Mouse (Mus musculus): ENCODE data around the gene Car5a. TPM values are rescaled to one million over a fixed set of nuclear protein-coding genes. Genes with fewer than 3 reads are reported as not detected.

The Car5a gene
- polyA plus RNA-seq, 1 experiment from 2014 or later = 0.51 TPM

DNA sequence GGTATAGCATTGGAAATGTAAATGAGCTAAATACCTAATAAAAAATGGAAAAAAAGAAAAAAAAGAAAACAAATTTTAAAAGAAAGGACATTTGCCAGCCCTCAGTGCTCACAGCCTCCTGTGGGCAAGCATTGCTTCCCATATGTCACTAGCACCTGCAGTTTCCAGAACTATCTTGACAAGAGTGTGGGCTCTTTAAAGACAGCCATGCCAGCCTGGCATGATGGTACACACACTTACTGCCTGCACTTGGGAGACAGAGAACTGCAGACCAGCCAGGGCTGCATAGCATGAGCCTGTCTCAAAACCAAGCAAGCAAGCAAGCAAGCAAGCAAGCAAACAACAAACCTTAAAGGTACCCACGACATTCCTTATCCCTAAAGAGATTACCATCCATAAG is 39.3 kb downstream of the Car5a start:
- peak overlapping the region; percentile 76 for H3K4me3 ChIP-seq (replicated peaks)
- peak overlapping the region; percentile 97 for H3K4me2 ChIP-seq
- H3K36me3 ChIP-seq = no peaks in the 10 kb centered on the region
- H3K4me1 ChIP-seq (replicated peaks) = peaks cover 36% of the 10 kb centered on the region
- no peaks in the 10 kb centered on the region for H3K9me3 ChIP-seq
- peaks cover 26% of the 10 kb centered on the region for H3K27me3 ChIP-seq
- 50% methylated on average over 1 of the region's 1 CpGs for WGBS
- no peak for ATAC-seq (ENCODE audit: insufficient number of reproducible peaks, insufficient read depth, low FRiP score, low TSS enrichment, low read depth)
- no peak overlapping the region for H3K27ac ChIP-seq
- H3K9ac ChIP-seq (replicated peaks) = peak overlapping the region; percentile 34; the same call in 1 of the 2 replicates

DNA sequence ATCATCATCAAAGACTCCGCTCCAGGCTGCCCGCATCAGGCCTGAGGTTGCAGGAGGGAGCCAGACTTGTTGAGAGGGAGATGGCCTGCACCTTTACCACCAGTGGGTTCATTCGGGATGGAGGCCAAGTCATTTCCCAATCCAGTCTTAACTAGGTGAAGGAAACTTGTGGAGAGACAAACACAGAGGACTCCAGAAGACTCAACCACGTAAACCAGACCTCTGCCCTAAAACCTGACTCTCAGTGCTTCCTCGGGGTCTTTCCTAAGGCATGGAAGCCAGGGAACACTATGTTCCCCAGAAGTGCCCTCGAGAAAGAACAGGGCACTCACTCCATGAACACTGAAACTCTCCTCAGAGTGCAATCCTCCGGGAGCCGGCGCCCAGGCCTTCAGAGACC is 39.7 kb downstream of the Car5a start:
- Histone ChIP-seq H3K9me3 (no peaks in the 10 kb centered on the region), H3K27me3 (peaks cover 26% of the 10 kb centered on the region), H3K4me1 (replicated peaks) (peaks cover 36% of the 10 kb centered on the region), H3K9ac (replicated peaks) (no peak overlapping the region), H3K4me2 (no peak overlapping the region), H3K27ac (no peak overlapping the region), H3K4me3 (replicated peaks) (no peak overlapping the region), H3K36me3 (no peaks in the 10 kb centered on the region)
- WGBS = 81% methylated on average over 9 of the region's 9 CpGs
- no peak for ATAC-seq (ENCODE audit: insufficient number of reproducible peaks, insufficient read depth, low FRiP score, low TSS enrichment, low read depth)

DNA sequence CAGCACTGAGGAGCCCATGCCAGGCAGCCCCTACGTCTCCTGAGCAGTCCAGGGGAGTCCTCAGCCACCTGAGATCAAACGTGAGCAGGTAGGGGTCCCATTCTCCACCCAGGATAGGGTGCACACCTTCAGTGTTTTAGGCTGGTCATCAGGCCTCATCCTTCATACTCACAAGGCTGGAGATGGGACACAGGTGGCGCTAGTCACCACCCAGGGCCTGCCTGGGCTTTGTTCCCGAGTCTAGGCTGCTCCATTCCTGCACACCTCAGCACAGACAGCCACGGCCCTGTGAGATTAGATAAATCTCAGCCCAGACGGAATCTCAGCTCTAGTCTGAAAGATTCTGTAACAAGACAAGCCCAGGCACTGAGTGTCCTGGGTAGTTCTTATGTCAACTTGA is 40.7 kb downstream of the Car5a start:
- no peaks in the 10 kb centered on the region for H3K9me3 ChIP-seq
- H3K4me2 ChIP-seq = no peak overlapping the region
- H3K4me1 ChIP-seq (replicated peaks) = peaks cover 44% of the 10 kb centered on the region
- H3K9ac ChIP-seq (replicated peaks) = no peak overlapping the region
- peaks cover 21% of the 10 kb centered on the region for H3K27me3 ChIP-seq
- no peak overlapping the region for H3K4me3 ChIP-seq (replicated peaks)
- no peaks in the 10 kb centered on the region for H3K36me3 ChIP-seq
- ATAC-seq (ENCODE audit: insufficient number of reproducible peaks, insufficient read depth, low FRiP score, low TSS enrichment, low read depth) = no peak
- WGBS = 68% methylated on average over 6 of the region's 6 CpGs
- no peak overlapping the region for H3K27ac ChIP-seq

DNA sequence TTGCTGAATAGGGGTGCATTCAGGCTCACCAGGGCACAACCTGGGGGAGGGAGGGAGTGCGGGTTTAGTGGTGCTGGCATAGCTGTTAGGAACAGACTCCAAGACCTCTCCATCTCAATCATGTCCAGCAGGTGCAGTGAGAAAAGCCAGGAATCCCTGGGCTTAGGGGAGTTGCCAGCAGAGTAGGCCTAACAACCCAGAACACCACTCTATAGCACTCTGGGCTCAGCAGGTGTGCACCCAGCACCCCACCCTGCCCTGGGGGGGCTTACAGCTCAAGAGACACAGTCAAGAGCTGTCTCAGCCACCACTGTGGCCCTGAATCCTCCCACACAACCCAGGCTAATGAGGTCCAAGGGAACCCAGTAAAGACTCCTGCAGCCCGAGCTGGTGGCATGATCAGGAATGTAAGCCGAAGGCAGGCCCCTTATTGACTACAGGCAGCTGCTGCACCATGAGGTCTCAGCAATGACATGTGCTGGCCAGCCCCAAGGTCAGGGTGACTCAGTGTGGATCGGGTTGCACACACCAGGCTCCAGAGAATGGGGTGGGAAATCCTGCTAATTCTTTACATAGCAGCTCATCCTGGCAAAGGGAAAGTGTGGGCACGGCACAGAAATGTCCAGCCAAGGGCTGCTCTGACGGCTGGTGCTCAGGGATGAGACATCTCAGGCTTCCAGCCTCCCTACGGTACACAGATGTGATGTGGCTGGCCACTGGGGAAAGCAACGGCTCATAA is 43.0 kb downstream of the Car5a start:
- no peak overlapping the region for H3K4me2 ChIP-seq
- ATAC-seq (ENCODE audit: insufficient number of reproducible peaks, insufficient read depth, low FRiP score, low TSS enrichment, low read depth) = peak; percentile 14; the same call in 1 of the 2 replicates
- 44% methylated on average over 8 of the region's 8 CpGs for WGBS
- H3K4me3 ChIP-seq (replicated peaks) = no peak overlapping the region
- peaks cover 55% of the 10 kb centered on the region for H3K4me1 ChIP-seq (replicated peaks)
- no peaks in the 10 kb centered on the region for H3K9me3 ChIP-seq
- H3K27me3 ChIP-seq = peaks cover 5% of the 10 kb centered on the region; the same call in 1 of the 2 replicates
- H3K27ac ChIP-seq = 0 out of 2 replicates have a peak overlapping the region, but pooled peaks have one; percentile 29
- H3K9ac ChIP-seq (replicated peaks) = peak overlapping the region; percentile 23; the same call in 1 of the 2 replicates
- H3K36me3 ChIP-seq = no peaks in the 10 kb centered on the region

DNA sequence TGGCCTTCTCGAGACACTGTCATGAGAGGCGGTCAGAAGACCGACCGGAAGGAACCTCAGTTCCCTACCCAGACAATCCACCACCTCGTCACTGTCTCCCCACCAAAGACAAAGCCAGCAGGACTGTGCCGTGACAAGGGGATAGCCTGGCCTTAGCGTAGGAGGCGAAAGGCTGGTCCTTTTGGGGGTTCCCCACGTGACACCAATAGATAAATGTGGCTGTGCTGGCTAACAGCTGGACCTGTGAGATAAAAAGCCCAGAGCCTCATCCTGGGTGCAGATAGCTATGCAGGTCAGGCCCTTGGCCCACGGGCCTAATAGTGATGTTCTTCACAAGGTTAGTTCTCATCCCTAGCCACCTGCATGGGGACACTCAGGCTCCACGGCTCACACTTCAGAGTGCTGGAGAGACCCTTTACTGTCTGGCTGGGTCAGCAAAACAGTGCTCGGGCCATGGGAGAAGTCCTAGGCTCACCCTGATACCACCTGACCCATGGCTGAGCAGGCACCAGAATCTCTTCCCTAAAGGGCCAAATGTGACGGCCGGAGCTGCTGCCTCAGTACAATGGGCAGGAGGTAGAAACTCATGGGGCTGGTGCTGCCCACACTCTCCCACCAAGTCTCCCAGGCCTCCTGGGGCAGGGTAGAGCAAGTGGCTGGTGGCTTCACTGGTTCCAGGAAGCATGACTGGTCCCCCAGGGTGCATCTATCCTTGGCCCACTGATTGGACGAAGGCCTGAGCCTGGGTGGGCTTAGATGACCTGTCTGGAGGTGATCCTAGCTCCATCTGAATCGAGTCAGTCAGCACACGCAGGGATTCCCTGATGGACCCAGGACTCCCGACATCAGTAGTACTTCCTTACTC is 45.3 kb downstream of the Car5a start:
- Histone ChIP-seq H3K4me3 (replicated peaks) (no peak overlapping the region), H3K27me3 (no peaks in the 10 kb centered on the region), H3K4me1 (replicated peaks) (peaks cover 41% of the 10 kb centered on the region), H3K9ac (replicated peaks) (no peak overlapping the region), H3K4me2 (no peak overlapping the region), H3K9me3 (no peaks in the 10 kb centered on the region), H3K36me3 (no peaks in the 10 kb centered on the region), H3K27ac (peak overlapping the region; percentile 80)
- ATAC-seq (ENCODE audit: insufficient number of reproducible peaks, insufficient read depth, low FRiP score, low TSS enrichment, low read depth) = no peak
- WGBS = 85% methylated on average over 18 of the region's 18 CpGs

DNA sequence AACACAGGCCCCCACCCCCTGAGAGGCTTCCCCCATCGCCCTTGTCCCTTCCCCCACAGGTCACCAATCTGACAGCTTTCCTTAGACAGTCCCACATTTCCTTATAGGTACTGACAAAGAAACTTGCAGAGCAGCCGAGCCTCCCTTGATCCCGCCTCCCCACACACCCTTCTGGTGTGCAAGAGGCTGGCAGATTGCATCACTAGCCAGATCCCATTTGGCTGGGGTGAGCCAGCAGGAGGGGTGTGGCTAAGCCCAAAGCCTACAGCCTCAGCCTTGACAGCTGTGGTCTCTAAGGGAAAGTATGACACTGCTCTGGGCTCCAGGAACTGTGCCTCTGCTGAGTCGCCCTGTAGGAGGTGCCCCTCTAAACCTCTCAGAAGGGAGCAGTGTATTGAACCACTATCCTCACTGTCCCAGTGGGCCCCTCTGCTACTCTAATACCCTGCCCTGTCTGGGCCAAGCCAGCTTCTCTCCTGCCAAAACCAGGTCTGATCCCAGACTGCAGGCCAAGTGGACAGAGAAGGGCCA is 46.2 kb downstream of the Car5a start:
- Histone ChIP-seq H3K4me1 (replicated peaks) (peaks cover 41% of the 10 kb centered on the region), H3K4me2 (peak overlapping the region; percentile 41), H3K36me3 (peaks cover 4% of the 10 kb centered on the region; the same call in 1 of the 2 replicates), H3K9ac (replicated peaks) (0 out of 2 replicates have a peak overlapping the region, but pooled peaks have one; percentile 19), H3K9me3 (no peaks in the 10 kb centered on the region), H3K4me3 (replicated peaks) (no peak overlapping the region), H3K27ac (peak overlapping the region; percentile 80), H3K27me3 (no peaks in the 10 kb centered on the region)
- 4% methylated on average over 4 of the region's 4 CpGs for whole genome bisulfite sequencing
- ATAC-seq (ENCODE audit: insufficient number of reproducible peaks, insufficient read depth, low FRiP score, low TSS enrichment, low read depth) = peak; percentile 28; the same call in 1 of the 2 replicates

DNA sequence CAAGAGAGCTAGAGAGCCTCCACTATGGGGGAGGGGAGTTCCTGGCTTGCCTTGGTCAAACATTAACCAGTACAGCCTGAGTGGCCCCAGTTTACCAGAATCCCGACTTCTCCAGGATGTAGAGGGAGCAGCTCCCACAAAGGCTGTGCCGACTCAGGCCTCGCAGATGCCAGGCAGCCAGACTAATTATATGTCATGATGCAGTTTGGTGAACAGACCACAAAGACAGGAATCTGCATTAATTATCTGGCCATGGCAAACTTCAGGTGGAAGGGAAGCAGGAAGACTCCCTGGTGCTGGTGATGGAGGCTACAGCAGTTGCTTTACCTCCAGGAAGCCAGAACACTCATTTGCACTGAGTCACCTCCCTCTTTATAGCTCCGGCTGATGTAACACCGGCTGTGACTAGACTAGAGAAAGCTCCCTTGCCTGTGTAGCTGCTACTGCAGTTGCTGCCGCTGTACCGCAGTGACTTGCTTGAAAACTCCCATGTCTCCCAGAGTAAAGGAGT is 46.8 kb downstream of the Car5a start:
- Histone ChIP-seq H3K4me1 (replicated peaks) (peaks cover 41% of the 10 kb centered on the region), H3K4me2 (peak overlapping the region; percentile 41), H3K27me3 (no peaks in the 10 kb centered on the region), H3K4me3 (replicated peaks) (no peak overlapping the region), H3K36me3 (peaks cover 8% of the 10 kb centered on the region; the same call in 1 of the 2 replicates), H3K9me3 (no peaks in the 10 kb centered on the region), H3K9ac (replicated peaks) (0 out of 2 replicates have a peak overlapping the region, but pooled peaks have one; percentile 19), H3K27ac (peak overlapping the region; percentile 80)
- WGBS = 7% methylated on average over 7 of the region's 7 CpGs
- ATAC-seq (ENCODE audit: insufficient number of reproducible peaks, insufficient read depth, low FRiP score, low TSS enrichment, low read depth) = no peak; the same call in 1 of the 2 replicates

DNA sequence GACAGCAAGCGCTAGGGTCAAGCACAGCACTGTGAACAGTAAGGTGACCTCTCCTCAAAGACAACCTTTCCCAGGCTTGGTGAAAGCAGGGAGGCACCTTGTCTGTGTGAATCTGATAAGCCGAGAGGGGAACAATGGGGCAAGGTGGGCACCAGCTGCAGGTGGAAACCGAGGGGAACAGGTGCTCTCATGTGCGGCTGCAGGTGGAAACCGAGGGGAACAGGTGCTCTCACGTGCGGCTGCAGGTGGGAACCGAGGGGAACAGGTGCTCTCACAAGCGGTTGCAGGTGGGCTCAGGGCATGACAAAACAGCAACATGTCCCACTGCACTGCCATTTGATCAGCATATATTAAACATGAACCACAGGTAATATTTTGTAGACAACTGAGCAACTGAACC is 47.5 kb downstream of the Car5a start:
- Histone ChIP-seq H3K4me1 (replicated peaks) (peaks cover 41% of the 10 kb centered on the region), H3K27ac (no peak overlapping the region), H3K4me2 (no peak overlapping the region)

DNA sequence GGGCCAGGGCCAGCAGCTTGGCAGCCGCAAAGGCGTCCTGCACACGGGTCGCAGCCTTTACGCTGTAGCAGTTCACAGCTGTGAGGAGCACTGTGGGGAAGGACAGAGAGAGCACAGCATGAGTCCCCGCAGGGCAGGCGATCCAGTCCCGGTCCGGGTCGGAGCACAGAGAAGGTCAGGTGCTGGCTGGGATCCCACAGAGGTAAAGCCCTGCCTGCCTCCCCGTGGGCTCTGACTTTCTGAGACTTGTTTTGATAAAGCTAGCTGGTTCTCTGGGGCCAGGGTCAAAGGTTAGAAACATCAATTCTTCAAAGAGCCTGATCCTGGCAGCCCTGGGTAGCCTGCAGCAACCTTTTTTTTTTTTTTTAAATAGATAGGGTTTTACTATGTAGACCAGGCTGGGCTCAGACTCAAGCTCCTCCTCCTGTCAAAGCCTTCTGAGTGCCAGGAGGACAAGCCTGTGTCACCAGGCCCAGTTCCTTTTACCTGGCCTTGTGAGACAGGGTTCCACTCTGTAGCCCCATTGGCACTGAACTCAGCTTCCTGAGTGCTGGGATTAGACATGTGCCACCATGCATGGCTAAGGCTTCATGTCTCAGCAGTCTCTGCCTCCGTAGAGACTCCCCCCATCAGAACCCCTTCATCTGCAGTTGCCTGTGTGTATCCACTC is 48.1 kb downstream of the Car5a start:
- Histone ChIP-seq H3K36me3 (peaks cover 8% of the 10 kb centered on the region; the same call in 1 of the 2 replicates), H3K4me3 (replicated peaks) (no peak overlapping the region), H3K27ac (no peak overlapping the region), H3K9me3 (no peaks in the 10 kb centered on the region), H3K27me3 (no peaks in the 10 kb centered on the region), H3K4me2 (no peak overlapping the region), H3K4me1 (replicated peaks) (peaks cover 35% of the 10 kb centered on the region), H3K9ac (replicated peaks) (no peak overlapping the region)
- no peak for ATAC-seq (ENCODE audit: insufficient number of reproducible peaks, insufficient read depth, low FRiP score, low TSS enrichment, low read depth)
- WGBS = 49% methylated on average over 12 of the region's 12 CpGs

More for the DNA sequence above, 47.5 kb downstream of the Car5a start:
- no peak for ATAC-seq (ENCODE audit: insufficient number of reproducible peaks, insufficient read depth, low FRiP score, low TSS enrichment, low read depth)
- Histone ChIP-seq H3K27me3 (no peaks in the 10 kb centered on the region), H3K9ac (replicated peaks) (no peak overlapping the region), H3K4me3 (replicated peaks) (no peak overlapping the region), H3K9me3 (no peaks in the 10 kb centered on the region), H3K36me3 (peaks cover 8% of the 10 kb centered on the region; the same call in 1 of the 2 replicates)
- WGBS = 80% methylated on average over 9 of the region's 9 CpGs

DNA sequence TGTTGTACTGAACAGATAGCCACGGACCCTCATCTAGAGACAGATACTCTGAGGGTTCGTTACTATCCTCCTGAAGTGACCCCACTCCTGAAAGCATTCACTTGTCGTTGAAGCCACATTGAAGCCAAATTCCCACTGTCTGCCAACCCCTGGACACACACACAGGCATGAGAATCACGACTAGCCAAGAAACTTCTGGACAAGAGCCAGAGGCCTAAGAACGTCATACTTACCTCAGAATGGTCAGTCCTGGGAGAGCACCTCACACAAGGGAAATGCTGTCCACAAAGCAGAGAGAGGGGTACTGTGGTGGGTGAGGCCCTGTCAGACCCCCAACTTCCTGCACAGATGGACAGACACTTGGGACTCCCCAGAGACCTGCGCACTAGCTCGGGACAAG is 48.8 kb downstream of the Car5a start:
- WGBS = 87% methylated on average over 7 of the region's 7 CpGs
- Histone ChIP-seq H3K27me3 (no peaks in the 10 kb centered on the region), H3K9me3 (no peaks in the 10 kb centered on the region), H3K4me3 (replicated peaks) (no peak overlapping the region), H3K9ac (replicated peaks) (no peak overlapping the region), H3K27ac (no peak overlapping the region), H3K4me2 (no peak overlapping the region), H3K36me3 (peaks cover 8% of the 10 kb centered on the region; the same call in 1 of the 2 replicates), H3K4me1 (replicated peaks) (peaks cover 30% of the 10 kb centered on the region)
- no peak for ATAC-seq (ENCODE audit: insufficient number of reproducible peaks, insufficient read depth, low FRiP score, low TSS enrichment, low read depth)

All from limb, embryonic 12.5 days (tissue).